Comparison of ENCODE assay signal across 17 mouse cellular contexts in the genomic region with DNA sequence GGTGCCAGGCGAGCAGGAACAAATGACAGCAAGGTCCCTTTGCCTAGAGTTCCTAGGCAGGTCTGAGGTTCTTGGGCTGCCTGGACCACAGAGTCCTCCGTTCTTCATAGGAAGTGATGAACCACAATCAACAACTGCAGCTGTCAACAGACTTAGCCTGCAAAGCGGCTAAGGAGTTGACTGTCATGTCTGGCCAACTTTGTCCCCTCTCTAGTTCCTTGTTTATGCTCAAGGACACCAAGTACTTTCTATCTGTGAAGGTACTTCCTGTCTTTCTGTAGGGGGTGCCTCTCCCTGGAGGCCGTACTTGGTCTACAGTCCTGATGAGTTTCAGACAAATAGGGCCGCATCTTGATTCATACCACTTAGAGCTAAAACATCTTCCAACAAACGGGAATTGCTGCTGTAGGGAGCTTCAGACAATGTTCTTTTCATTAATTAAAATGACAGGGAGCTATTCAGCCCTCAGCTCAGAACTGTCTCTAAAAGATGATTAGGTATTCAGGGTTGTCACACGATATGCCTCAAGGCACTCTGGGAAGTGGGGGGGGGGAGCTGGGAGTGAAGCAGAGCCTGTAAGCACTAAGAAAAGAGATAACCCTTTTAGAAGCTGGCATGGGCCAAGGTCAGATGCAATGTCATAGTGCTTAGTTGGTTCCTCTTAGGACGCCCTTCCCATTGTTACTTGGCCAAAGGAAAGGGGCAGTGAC.
DNase-seq lines count a peak whose midpoint lies in the region; ATAC-seq lines count a peak whose summit lies in the region.
"Had no signal": no experiment of that assay in that cellular context is flagged by ENCODE, and none has a peak within 500 bp of the region (broad histone marks: within the 10 kb centered on the region; RNA-seq: fewer than 3 reads in every experiment).

No protein-coding gene starts in this region.

- H3K9me3 ChIP-seq in neural tube, embryonic 15.5 days (replicated peaks), result no peaks in the 10 kb centered on the region
- H3K9me3 ChIP-seq in hindbrain, embryonic 10.5 days, result no peaks in the 10 kb centered on the region
- H3K9me3 ChIP-seq: embryonic facial prominence, embryonic 12.5 days; forebrain, embryonic 13.5 days; heart, embryonic 12.5 days; limb, embryonic 12.5 days; midbrain, embryonic 15.5 days had no signal

- WGBS in neural tube, embryonic 15.5 days, result 82% methylated on average over 8 of the region's 8 CpGs
- WGBS in hindbrain, embryonic 10.5 days, result 77% methylated on average over 8 of the region's 8 CpGs

- no peaks in the 10 kb centered on the region for H3K36me3 ChIP-seq in neural tube, embryonic 15.5 days
- H3K36me3 ChIP-seq in hindbrain, embryonic 10.5 days, result no peaks in the 10 kb centered on the region
- H3K36me3 ChIP-seq: embryonic facial prominence, embryonic 12.5 days; heart, embryonic 12.5 days; limb, embryonic 12.5 days; midbrain, embryonic 15.5 days had no signal

- H3K4me1 ChIP-seq in neural tube, embryonic 15.5 days, result no peaks in the 10 kb centered on the region
- peaks cover 9% of the 10 kb centered on the region for H3K4me1 ChIP-seq in hindbrain, embryonic 10.5 days (replicated peaks)
- H3K4me1 ChIP-seq: forebrain, embryonic 13.5 days; heart, embryonic 12.5 days; midbrain, embryonic 15.5 days had no signal

- H3K27ac ChIP-seq in neural tube, embryonic 15.5 days (replicated peaks), result no peak overlapping the region
- H3K27ac ChIP-seq in hindbrain, embryonic 10.5 days, result no peak overlapping the region
- H3K27ac ChIP-seq: embryonic facial prominence, embryonic 12.5 days; forebrain, embryonic 13.5 days; kidney, postnatal 0 days; limb, embryonic 12.5 days; midbrain, embryonic 15.5 days had no signal

- no peak overlapping the region for H3K4me2 ChIP-seq in neural tube, embryonic 15.5 days
- H3K4me2 ChIP-seq: embryonic facial prominence, embryonic 12.5 days; forebrain, embryonic 13.5 days; heart, embryonic 12.5 days; limb, embryonic 12.5 days; midbrain, embryonic 15.5 days had no signal

- no peak overlapping the region for H3K9ac ChIP-seq in neural tube, embryonic 15.5 days (replicated peaks)
- H3K9ac ChIP-seq: embryonic facial prominence, embryonic 12.5 days; forebrain, embryonic 13.5 days; heart, embryonic 12.5 days; limb, embryonic 12.5 days; midbrain, embryonic 15.5 days had no signal

- H3K27me3 ChIP-seq in neural tube, embryonic 15.5 days (replicated peaks), result no peaks in the 10 kb centered on the region
- H3K27me3 ChIP-seq in hindbrain, embryonic 10.5 days (ENCODE audit: insufficient read depth, poor library complexity, severe bottlenecking), result no peaks in the 10 kb centered on the region
- H3K27me3 ChIP-seq: embryonic facial prominence, embryonic 12.5 days; forebrain, embryonic 13.5 days; heart, embryonic 12.5 days; limb, embryonic 12.5 days; midbrain, embryonic 15.5 days had no signal

- peak; percentile 26 for ATAC-seq in megakaryocyte, adult 5-6 weeks (ENCODE audit: poor library complexity, severe bottlenecking)
- no peak for ATAC-seq in neural tube, embryonic 15.5 days (ENCODE audit: low FRiP score)
- ATAC-seq: forebrain, embryonic 13.5 days; hindbrain, embryonic 16.5 days; lung, postnatal 0 days; midbrain, embryonic 15.5 days had no signal

- peak; percentile 2 for DNase-seq in kidney, postnatal 10 days
- DNase-seq in kidney, postnatal 4 days, result no peak
- peak; percentile 42 for DNase-seq in thymus, postnatal 0 days (ENCODE audit: low spot score)
- DNase-seq in thymus, adult 18-20 months, result no peak
- no peak for DNase-seq in hindbrain, embryonic 10.5 days (ENCODE audit: low spot score)
- DNase-seq: cerebellum, adult 8-10 months; gastrocnemius, postnatal 10 days had no signal

- H3K4me3 ChIP-seq in neural tube, embryonic 15.5 days (replicated peaks), result no peak overlapping the region
- no peak overlapping the region for H3K4me3 ChIP-seq in hindbrain, embryonic 10.5 days
- H3K4me3 ChIP-seq: embryonic facial prominence, embryonic 12.5 days; forebrain, embryonic 13.5 days; heart, embryonic 12.5 days; limb, embryonic 12.5 days; midbrain, embryonic 15.5 days had no signal

Comparison
In these comparisons a context has a peak if more than half of its experiments do, and no peak if none do; other contexts are left out.
1. DNase-seq: peak in kidney, postnatal 10 days (single experiment) and thymus, postnatal 0 days (single experiment); none in kidney, postnatal 4 days (0 of 2), thymus, adult 18-20 months (0 of 2) and hindbrain, embryonic 10.5 days (single experiment).